Mouse (Mus musculus) forebrain, embryonic 10.5 days (tissue): ENCODE data around the gene D2hgdh. TPM values are rescaled to one million over a fixed set of nuclear protein-coding genes. Genes with fewer than 3 reads are reported as not detected.
A peak's percentile ranks its signal among the peaks of the same experiment; 100 is the strongest.
"Not testable (repeated sequence)": the region's sequence is repeated elsewhere in the genome, so short reads cannot be mapped to it uniquely, and the experiment has no call there.

Experiments
- DNase-seq: peaks from one replicate; pipeline ENCODE4 v3.0.0-alpha.2; 2017; ENCODE audit warnings: low spot score; ENCODE audit errors: extremely low spot score
- H3K27ac ChIP-seq: fragments of 300-500 bp; sonication (generic); 2 replicates; pipeline ENCODE4 v1.5.1; 2016; ENCODE audit warnings: mild to moderate bottlenecking
- H3K27me3 ChIP-seq: fragments of 300-500 bp; sonication (generic); 2 replicates; pipeline ENCODE4 v1.6.1; 2016; ENCODE audit warnings: mild to moderate bottlenecking; ENCODE audit not compliant: poor library complexity, severe bottlenecking
- H3K36me3 ChIP-seq: fragments of 300-500 bp; sonication (generic); replicated peaks from 2 replicates; pipeline ENCODE4 v1.6.1; 2016; ENCODE audit warnings: mild to moderate bottlenecking, moderate library complexity
- H3K4me1 ChIP-seq: fragments of 300-500 bp; sonication (generic); 2 replicates; pipeline ENCODE4 v1.6.1; 2016
- H3K4me3 ChIP-seq: fragments of 300-500 bp; sonication (generic); 2 replicates; pipeline ENCODE4 v1.5.1; 2016; ENCODE audit warnings: mild to moderate bottlenecking, moderate library complexity
- H3K9me3 ChIP-seq: fragments of 300-500 bp; sonication (generic); 2 replicates; pipeline ENCODE4 v1.6.1; 2016; ENCODE audit warnings: mild to moderate bottlenecking, moderate library complexity
- WGBS: fragments of 180-500 bp; shearing (Covaris S2); methylation state at CpG from one replicate; pipeline ENCODE4 v1.1.7; 2016; 5-methylcytosine and 5-hydroxymethylcytosine counted together
- polyA plus RNA-seq: library from polyadenylated mRNA; unstranded; fragments of >200 nt; fragmentation: Nextera tagmentation; extraction: Ambion mirVana; gene quantifications from 2 replicates; pipeline ENCODE4 v1.2.1, GENCODE M21; 2016

The D2hgdh gene
- polyA plus RNA-seq, 1 experiment from 2014 or later = 13.3 TPM

- Histone ChIP-seq H3K9me3 (no peaks in the 10 kb centered on the region), H3K27me3 (no peaks in the 10 kb centered on the region), H3K36me3 (peaks cover 29% of the 10 kb centered on the region), H3K4me1 (no peaks in the 10 kb centered on the region), H3K4me3 (no peak overlapping the region), H3K27ac (no peak overlapping the region)
- no peak for DNase-seq
- WGBS = 90% methylated on average over 2 of the region's 2 CpGs
Observed at GRCm38 (mm10) chr1:93836532-93836913, 11.8 kb downstream of the D2hgdh start.

- 95% methylated on average over 8 of the region's 8 CpGs for WGBS
- Histone ChIP-seq H3K36me3 (peaks cover 29% of the 10 kb centered on the region), H3K4me1 (no peaks in the 10 kb centered on the region), H3K4me3 (no peak overlapping the region), H3K27me3 (no peaks in the 10 kb centered on the region), H3K9me3 (no peaks in the 10 kb centered on the region), H3K27ac (no peak overlapping the region)
- no peak for DNase-seq
Observed at GRCm38 (mm10) chr1:93837335-93837734, 12.6 kb downstream of the D2hgdh start.

GRCm38 (mm10) chr1:93838569-93838968 is 13.9 kb downstream of the D2hgdh start:
- H3K4me1 ChIP-seq, DNase-seq, H3K27ac ChIP-seq, H3K27me3 ChIP-seq, H3K9me3 ChIP-seq, H3K4me3 ChIP-seq: not testable (repeated sequence)
- peaks cover 29% of the 10 kb centered on the region for H3K36me3 ChIP-seq
- WGBS = 91% methylated on average over 8 of the region's 8 CpGs

- WGBS = 90% methylated on average over 3 of the region's 3 CpGs
Observed at GRCm38 (mm10) chr1:93845766-93846366, 21.2 kb downstream of the D2hgdh start.

GRCm38 (mm10) chr1:93855790-93856189 is 31.1 kb downstream of the D2hgdh start:
- not testable (repeated sequence) for H3K36me3 ChIP-seq, H3K27me3 ChIP-seq, H3K27ac ChIP-seq, H3K9me3 ChIP-seq, DNase-seq, H3K4me1 ChIP-seq, H3K4me3 ChIP-seq
- whole genome bisulfite sequencing = 92% methylated on average over 4 of the region's 4 CpGs

More at GRCm38 (mm10) chr1:93845766-93846366, 21.2 kb downstream of the D2hgdh start:
- not testable (repeated sequence) for H3K4me1 ChIP-seq, H3K9me3 ChIP-seq, H3K4me3 ChIP-seq, H3K36me3 ChIP-seq, H3K27ac ChIP-seq, H3K27me3 ChIP-seq, DNase-seq

GRCm38 (mm10) chr1:93857370-93857769 is 32.7 kb downstream of the D2hgdh start:
- WGBS = 90% methylated on average over 6 of the region's 6 CpGs
- no peak overlapping the region for H3K4me3 ChIP-seq
- no peaks in the 10 kb centered on the region for H3K4me1 ChIP-seq
- no peaks in the 10 kb centered on the region for H3K9me3 ChIP-seq
- no peaks in the 10 kb centered on the region for H3K27me3 ChIP-seq
- H3K36me3 ChIP-seq = no peaks in the 10 kb centered on the region
- no peak for DNase-seq
- H3K27ac ChIP-seq = no peak overlapping the region

- Histone ChIP-seq H3K27ac (no peak overlapping the region), H3K27me3 (no peaks in the 10 kb centered on the region), H3K4me3 (no peak overlapping the region), H3K36me3 (no peaks in the 10 kb centered on the region), H3K9me3 (no peaks in the 10 kb centered on the region), H3K4me1 (no peaks in the 10 kb centered on the region)
- no peak for DNase-seq
- WGBS = 89% methylated on average over 3 of the region's 3 CpGs
Observed at GRCm38 (mm10) chr1:93857991-93858390, 33.3 kb downstream of the D2hgdh start.

- H3K36me3 ChIP-seq = no peaks in the 10 kb centered on the region
- H3K4me3 ChIP-seq = no peak overlapping the region
- no peak for DNase-seq
- H3K4me1 ChIP-seq = no peaks in the 10 kb centered on the region
- H3K9me3 ChIP-seq = no peaks in the 10 kb centered on the region
- H3K27ac ChIP-seq = no peak overlapping the region
- H3K27me3 ChIP-seq = no peaks in the 10 kb centered on the region
Observed at GRCm38 (mm10) chr1:93859619-93860018, 34.9 kb downstream of the D2hgdh start.

- not testable (repeated sequence) for H3K27me3 ChIP-seq, H3K4me3 ChIP-seq, H3K27ac ChIP-seq, H3K4me1 ChIP-seq, H3K36me3 ChIP-seq, H3K9me3 ChIP-seq, DNase-seq
- 72% methylated on average over 2 of the region's 2 CpGs for WGBS
Observed at GRCm38 (mm10) chr1:93861048-93861447, 36.3 kb downstream of the D2hgdh start, which contains the start of gene Gal3st2. Gal3st2 (plus strand) TSS chr1:93861306.

GRCm38 (mm10) chr1:93871594-93872105 is 46.9 kb downstream of the D2hgdh start:
- WGBS = 69% methylated on average over 1 of the region's 1 CpGs
- H3K36me3 ChIP-seq, H3K9me3 ChIP-seq, H3K4me3 ChIP-seq, DNase-seq, H3K4me1 ChIP-seq, H3K27ac ChIP-seq, H3K27me3 ChIP-seq: not testable (repeated sequence)

GRCm38 (mm10) chr1:93874405-93874804 is 49.7 kb downstream of the D2hgdh start:
- DNase-seq, H3K4me1 ChIP-seq, H3K36me3 ChIP-seq, H3K27me3 ChIP-seq, H3K4me3 ChIP-seq, H3K9me3 ChIP-seq, H3K27ac ChIP-seq: not testable (repeated sequence)
- WGBS = 95% methylated on average over 14 of the region's 22 CpGs

GRCm38 (mm10) chr1:93881778-93882177 is 57.1 kb downstream of the D2hgdh start:
- DNase-seq = not testable (repeated sequence)

GRCm38 (mm10) chr1:93890936-93891335 is 66.2 kb downstream of the D2hgdh start:
- not testable (repeated sequence) for H3K4me1 ChIP-seq, H3K27ac ChIP-seq, H3K27me3 ChIP-seq, H3K4me3 ChIP-seq, H3K36me3 ChIP-seq, H3K9me3 ChIP-seq
- 73% methylated on average over 1 of the region's 1 CpGs for WGBS
- DNase-seq = peak; percentile 3

More at GRCm38 (mm10) chr1:93881778-93882177, 57.1 kb downstream of the D2hgdh start:
- not testable (repeated sequence) for H3K27ac ChIP-seq, H3K27me3 ChIP-seq, H3K4me1 ChIP-seq, H3K4me3 ChIP-seq, H3K9me3 ChIP-seq, H3K36me3 ChIP-seq
- WGBS = no CpG with 5 or more reads among the region's 11 CpGs

GRCm38 (mm10) chr1:93897395-93897794 is 72.7 kb downstream of the D2hgdh start:
- H3K27me3 ChIP-seq, DNase-seq, H3K4me3 ChIP-seq, H3K27ac ChIP-seq, H3K9me3 ChIP-seq, H3K36me3 ChIP-seq, H3K4me1 ChIP-seq: not testable (repeated sequence)
- WGBS = no CpG with 5 or more reads among the region's 1 CpGs
